Comparison of ENCODE assay signal across 18 mouse cellular contexts in the genomic region with DNA sequence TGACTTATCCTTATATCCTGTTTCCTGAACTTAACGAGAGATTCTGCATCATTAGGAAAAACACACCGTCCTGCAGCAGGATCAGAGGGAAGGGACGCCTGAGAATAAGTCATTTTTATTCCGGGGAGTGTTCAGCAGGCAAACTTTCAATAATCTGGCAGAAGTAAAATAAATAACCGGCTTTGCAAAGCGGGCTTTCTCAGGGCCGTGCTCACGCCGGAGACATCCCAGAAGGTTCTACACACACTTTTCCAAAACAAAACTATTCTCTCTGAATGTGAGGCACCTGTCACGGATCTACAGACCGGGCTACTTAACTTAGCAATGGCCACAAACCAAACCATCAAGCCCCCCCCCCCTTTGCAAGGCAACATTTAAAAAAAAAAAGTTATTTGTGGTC.
DNase-seq lines count a peak whose midpoint lies in the region; ATAC-seq and TF ChIP-seq lines count a peak whose summit lies in the region.
"Had no signal": no experiment of that assay in that cellular context is flagged by ENCODE, and none has a peak within 500 bp of the region (broad histone marks: within the 10 kb centered on the region; RNA-seq: fewer than 3 reads in every experiment).

No protein-coding gene starts in this region.

- no peak overlapping the region for H3K4me3 ChIP-seq in kidney, postnatal 0 days (replicated peaks; ENCODE audit: low read depth, low read length)
- no peak overlapping the region for H3K4me3 ChIP-seq in limb, embryonic 11.5 days (ENCODE audit: low read depth, low read length)
- H3K4me3 ChIP-seq in limb, embryonic 13.5 days = no peak overlapping the region
- H3K4me3 ChIP-seq in liver, embryonic 12.5 days = no peak overlapping the region
- H3K4me3 ChIP-seq: embryonic facial prominence, embryonic 10.5 days; embryonic facial prominence, embryonic 12.5 days; forebrain, embryonic 13.5 days; forebrain, embryonic 15.5 days had no signal

- peak; percentile 35 for DNase-seq in kidney, postnatal 0 days (ENCODE audit: low spot score)
- no peak for DNase-seq in kidney, postnatal 25 days
- DNase-seq in limb, embryonic 11.5 days (ENCODE audit: low spot score) = peak; percentile 57
- no peak for DNase-seq in cerebellum, adult 8-10 months
- DNase-seq: adrenal gland, adult 2 months; adrenal gland, postnatal 10 days; adrenal gland, postnatal 25 days; cerebellum, adult 11 months; cerebellum, adult 18-20 months; cerebellum, adult 9-10 months; cerebellum, postnatal 10 days; cerebellum, postnatal 25 days had no signal

- H3K27me3 ChIP-seq in kidney, postnatal 0 days (ENCODE audit: insufficient read depth, low read length) = no peaks in the 10 kb centered on the region
- no peaks in the 10 kb centered on the region for H3K27me3 ChIP-seq in limb, embryonic 11.5 days (ENCODE audit: control insufficient read depth, insufficient read depth, low read length)
- H3K27me3 ChIP-seq in limb, embryonic 13.5 days = peaks cover 44% of the 10 kb centered on the region
- no peaks in the 10 kb centered on the region; the same call in 1 of the 2 replicates for H3K27me3 ChIP-seq in liver, embryonic 12.5 days (replicated peaks)
- H3K27me3 ChIP-seq: forebrain, embryonic 13.5 days; forebrain, embryonic 15.5 days had no signal

- no peaks in the 10 kb centered on the region for H3K9me3 ChIP-seq in kidney, postnatal 0 days (replicated peaks; ENCODE audit: low read length)
- no peaks in the 10 kb centered on the region for H3K9me3 ChIP-seq in limb, embryonic 11.5 days (ENCODE audit: control insufficient read depth, low read length)
- H3K9me3 ChIP-seq in limb, embryonic 13.5 days = no peaks in the 10 kb centered on the region
- H3K9me3 ChIP-seq in liver, embryonic 12.5 days (replicated peaks) = no peaks in the 10 kb centered on the region
- H3K9me3 ChIP-seq: embryonic facial prominence, embryonic 10.5 days; embryonic facial prominence, embryonic 12.5 days; forebrain, embryonic 13.5 days; forebrain, embryonic 15.5 days had no signal

- no peaks in the 10 kb centered on the region for H3K36me3 ChIP-seq in kidney, postnatal 0 days (ENCODE audit: insufficient read depth, low read length)
- H3K36me3 ChIP-seq in limb, embryonic 11.5 days (ENCODE audit: control insufficient read depth, insufficient read depth, low read length) = no peaks in the 10 kb centered on the region
- no peaks in the 10 kb centered on the region for H3K36me3 ChIP-seq in limb, embryonic 13.5 days
- no peaks in the 10 kb centered on the region for H3K36me3 ChIP-seq in liver, embryonic 12.5 days
- H3K36me3 ChIP-seq: embryonic facial prominence, embryonic 10.5 days; embryonic facial prominence, embryonic 12.5 days; forebrain, embryonic 15.5 days had no signal

- H3K27ac ChIP-seq in kidney, postnatal 0 days = no peak overlapping the region
- H3K27ac ChIP-seq in limb, embryonic 11.5 days (replicated peaks; ENCODE audit: low read depth, low read length) = no peak overlapping the region
- H3K27ac ChIP-seq in limb, embryonic 13.5 days = no peak overlapping the region
- no peak overlapping the region for H3K27ac ChIP-seq in liver, embryonic 12.5 days
- H3K27ac ChIP-seq: embryonic facial prominence, embryonic 10.5 days; embryonic facial prominence, embryonic 12.5 days; forebrain, embryonic 13.5 days; forebrain, embryonic 15.5 days had no signal

- ATAC-seq in kidney, postnatal 0 days (replicated peaks; ENCODE audit: low FRiP score, low read depth) = no peak
- ATAC-seq in limb, embryonic 11.5 days (ENCODE audit: insufficient number of reproducible peaks, low FRiP score, low TSS enrichment, low read depth) = no peak
- ATAC-seq in limb, embryonic 13.5 days (ENCODE audit: low FRiP score, low read depth) = no peak
- no peak for ATAC-seq in liver, embryonic 12.5 days
- ATAC-seq: forebrain, embryonic 13.5 days; forebrain, embryonic 15.5 days had no signal

- no peak overlapping the region for H3K4me2 ChIP-seq in kidney, postnatal 0 days (ENCODE audit: low read length)
- H3K4me2 ChIP-seq in limb, embryonic 11.5 days (ENCODE audit: low read depth, severe bottlenecking) = peak overlapping the region; percentile 11; the same call in 1 of the 2 replicates
- peak overlapping the region; percentile 32 for H3K4me2 ChIP-seq in limb, embryonic 13.5 days (replicated peaks)
- H3K4me2 ChIP-seq in liver, embryonic 12.5 days = no peak overlapping the region
- H3K4me2 ChIP-seq: embryonic facial prominence, embryonic 12.5 days; forebrain, embryonic 13.5 days; forebrain, embryonic 15.5 days had no signal

- no peaks in the 10 kb centered on the region for H3K4me1 ChIP-seq in kidney, postnatal 0 days (replicated peaks; ENCODE audit: insufficient read depth, low read length)
- H3K4me1 ChIP-seq in limb, embryonic 11.5 days (ENCODE audit: control insufficient read depth, insufficient read depth, low read length) = peaks cover 44% of the 10 kb centered on the region
- peaks cover 39% of the 10 kb centered on the region for H3K4me1 ChIP-seq in limb, embryonic 13.5 days
- H3K4me1 ChIP-seq in liver, embryonic 12.5 days = no peaks in the 10 kb centered on the region

- TF ChIP-seq CTCF in kidney, postnatal 0 days (IDR thresholded peaks at IDR 0.05; ENCODE audit: low read depth) = no peak

- H3K9ac ChIP-seq in kidney, postnatal 0 days (ENCODE audit: low read depth, low read length) = no peak overlapping the region
- no peak overlapping the region for H3K9ac ChIP-seq in limb, embryonic 11.5 days (ENCODE audit: low read length)
- no peak overlapping the region for H3K9ac ChIP-seq in limb, embryonic 13.5 days
- no peak overlapping the region for H3K9ac ChIP-seq in liver, embryonic 12.5 days
- H3K9ac ChIP-seq: embryonic facial prominence, embryonic 12.5 days; forebrain, embryonic 13.5 days; forebrain, embryonic 15.5 days had no signal

- 23% methylated on average over 11 of the region's 11 CpGs for WGBS in kidney, postnatal 0 days
- 14% methylated on average over 11 of the region's 11 CpGs for WGBS in limb, embryonic 11.5 days
- 19% methylated on average over 11 of the region's 11 CpGs for WGBS in limb, embryonic 13.5 days
- WGBS in liver, embryonic 12.5 days (ENCODE audit: insufficient replicate concordance) = 70% methylated on average over 11 of the region's 11 CpGs

Comparison
In these comparisons a context has a peak if more than half of its experiments do, and no peak if none do; other contexts are left out.
1. DNase-seq: peak in kidney, postnatal 0 days (single experiment) and limb, embryonic 11.5 days (single experiment); none in kidney, postnatal 25 days (0 of 2) and cerebellum, adult 8-10 months (single experiment).
2. H3K4me2 ChIP-seq: peak in limb, embryonic 11.5 days (single experiment) and limb, embryonic 13.5 days (single experiment); none in kidney, postnatal 0 days (single experiment) and liver, embryonic 12.5 days (single experiment).